Mouse (Mus musculus) frontal cortex, postnatal 36 days (tissue): ENCODE results near the gene Bbc3.
"Not testable (repeated sequence)": the region's sequence is repeated elsewhere in the genome, so short reads cannot be mapped to it uniquely, and the experiment has no call there.

Source experiments
- DNase-seq, 2 experiments: peaks; one replicate each; pipeline ENCODE4 v3.0.0; 2022; ENCODE audit warnings: low spot score in 2 of 2

Gene Bbc3

DNA sequence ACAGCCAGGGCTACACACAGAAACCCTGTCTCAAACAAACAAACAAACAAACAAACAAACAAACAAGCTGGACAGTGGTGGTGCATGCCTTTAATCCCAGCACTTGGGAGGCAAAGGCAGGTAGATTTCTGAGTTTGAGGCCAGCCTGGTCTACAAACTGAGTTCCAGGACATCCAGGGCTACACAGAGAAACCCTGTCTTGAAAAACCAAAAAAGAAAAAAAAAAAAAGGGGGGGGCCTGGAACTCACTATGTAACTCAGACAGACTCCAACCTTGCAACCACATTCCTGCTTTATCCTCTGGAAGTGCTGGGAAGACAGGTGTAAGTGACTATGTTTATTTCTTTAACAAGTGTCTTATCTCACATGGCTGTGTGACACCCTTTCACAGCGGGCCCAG, at the start of gene Bbc3:
TSS of gene Bbc3 (plus strand) at position 301 of the 400 bp plus-strand sequence.
- not testable (repeated sequence) for DNase-seq

DNA sequence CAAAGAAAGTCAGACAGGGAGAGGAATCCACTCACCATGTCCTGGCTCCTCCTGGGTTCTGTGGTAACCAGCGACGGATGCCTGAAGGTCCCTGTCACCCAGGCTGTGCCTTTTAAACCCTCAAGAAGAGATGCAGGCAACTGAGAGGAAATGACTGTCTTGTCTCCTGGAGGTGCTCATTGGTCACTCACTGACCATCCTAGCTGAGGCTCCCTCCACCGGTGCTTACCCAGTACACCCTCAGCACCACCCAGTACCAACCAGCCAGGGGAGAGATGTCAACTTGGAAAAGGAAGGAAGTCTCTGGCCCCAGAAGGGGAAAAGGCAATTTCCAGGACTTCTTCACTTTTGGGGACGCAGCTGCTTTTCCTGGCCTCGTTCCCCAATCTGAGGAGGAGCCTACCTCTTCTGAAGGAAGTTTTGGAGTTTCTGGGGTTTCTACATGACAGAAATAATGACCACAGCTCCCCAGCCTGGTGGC, 49.0 kb upstream of the Bbc3 start, which contains the start of gene C5ar1:
TSS of gene C5ar1 (minus strand) at position 431 of the 481 bp plus-strand sequence.
- DNase-seq = no peak

DNA sequence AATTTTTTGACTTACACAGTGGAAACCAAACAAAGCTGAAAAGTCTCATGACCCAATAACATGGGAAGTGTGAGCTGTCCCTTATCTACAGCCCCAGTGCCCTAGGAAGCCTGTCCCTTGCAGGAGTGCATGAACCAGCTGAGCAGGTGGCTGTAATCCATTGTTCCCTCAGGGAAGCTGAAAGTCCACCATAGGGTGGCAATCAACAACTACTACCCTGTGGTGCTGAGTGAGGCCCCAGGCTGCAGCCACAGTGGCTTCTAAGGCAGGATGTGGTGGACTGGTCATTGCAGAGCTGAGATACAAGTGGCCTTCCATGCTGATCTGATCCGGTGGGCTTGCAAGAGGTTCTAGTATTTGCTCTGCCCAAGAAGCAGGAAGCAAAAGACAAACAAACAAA, 47.1 kb upstream of the Bbc3 start:
- DNase-seq = no peak

DNA sequence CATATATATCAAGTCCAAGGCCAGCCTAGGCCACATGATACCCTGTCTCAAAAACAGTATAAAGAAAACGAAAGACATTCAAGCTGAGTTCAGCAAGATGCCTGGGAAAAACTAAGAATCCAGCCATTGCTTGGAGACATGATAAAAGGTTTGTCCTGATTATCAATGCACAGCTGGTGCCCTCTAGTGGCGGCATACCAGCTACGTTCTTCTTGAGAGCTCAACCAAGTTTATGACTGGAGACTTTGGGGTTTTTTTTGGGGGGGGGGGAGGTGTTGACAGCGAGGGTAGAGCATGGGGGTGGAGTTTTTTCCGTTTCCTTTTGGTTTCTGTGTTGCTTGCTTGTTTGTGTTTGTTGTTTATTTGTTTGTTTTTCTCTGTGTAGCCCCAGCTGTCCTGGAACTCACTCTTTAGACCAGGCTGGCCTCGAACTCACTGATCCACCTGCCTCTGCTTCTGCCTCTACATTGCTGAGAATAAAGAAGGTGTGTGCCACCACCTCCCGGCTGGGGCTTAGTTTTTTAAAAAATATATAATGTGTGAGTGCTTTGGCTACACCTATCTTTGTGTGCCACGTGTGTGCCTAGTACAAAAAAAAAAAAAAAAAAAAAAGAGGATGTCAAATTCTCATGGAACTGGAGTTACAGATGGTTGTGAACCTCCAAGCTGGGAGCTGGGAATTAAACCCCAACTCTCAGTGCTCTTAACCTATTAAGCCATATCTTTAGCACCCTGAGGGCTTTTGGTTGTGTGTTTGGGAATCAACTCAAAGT, 45.0 kb upstream of the Bbc3 start:
- peak; percentile 64 to 84 for DNase-seq

DNA sequence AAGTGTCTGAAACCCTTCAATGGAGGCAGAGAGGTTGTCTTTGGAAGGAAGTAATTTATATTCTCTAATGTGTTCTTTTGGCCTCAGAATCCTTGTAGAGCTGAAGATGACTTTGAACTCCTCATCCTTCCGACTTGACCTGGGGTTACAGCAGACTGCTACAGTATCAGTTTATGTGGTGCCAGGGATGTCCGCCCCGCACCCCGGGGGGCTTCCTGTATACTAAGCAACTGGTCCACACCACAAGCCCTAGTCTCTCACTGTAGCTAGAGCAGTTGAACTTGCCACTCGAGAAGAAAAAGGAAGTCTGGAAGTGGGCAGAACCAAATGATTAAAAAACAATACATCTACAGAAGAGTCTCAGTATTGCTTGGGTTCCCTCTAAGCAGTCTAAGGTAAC, 44.4 kb upstream of the Bbc3 start:
- DNase-seq = no peak

DNA sequence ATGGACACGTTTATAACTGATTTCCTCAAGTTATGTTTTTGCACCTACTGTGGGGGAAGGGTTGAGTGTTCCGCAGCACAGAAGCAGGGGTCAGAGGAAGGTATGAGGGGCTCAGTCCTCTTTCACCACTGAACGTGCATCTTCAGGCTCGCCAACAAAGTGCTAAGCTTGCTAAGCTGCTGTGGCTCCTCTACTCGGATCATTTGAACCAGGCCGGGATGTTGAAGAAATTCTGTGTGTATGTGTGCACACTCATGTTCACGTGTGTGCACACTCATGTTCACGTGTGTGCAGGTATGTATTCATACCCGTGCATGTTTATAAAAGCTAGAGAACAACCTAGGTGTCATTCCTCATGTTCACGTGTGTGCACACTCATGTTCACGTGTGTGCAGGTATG, 42.3 kb upstream of the Bbc3 start:
- no peak for DNase-seq

DNA sequence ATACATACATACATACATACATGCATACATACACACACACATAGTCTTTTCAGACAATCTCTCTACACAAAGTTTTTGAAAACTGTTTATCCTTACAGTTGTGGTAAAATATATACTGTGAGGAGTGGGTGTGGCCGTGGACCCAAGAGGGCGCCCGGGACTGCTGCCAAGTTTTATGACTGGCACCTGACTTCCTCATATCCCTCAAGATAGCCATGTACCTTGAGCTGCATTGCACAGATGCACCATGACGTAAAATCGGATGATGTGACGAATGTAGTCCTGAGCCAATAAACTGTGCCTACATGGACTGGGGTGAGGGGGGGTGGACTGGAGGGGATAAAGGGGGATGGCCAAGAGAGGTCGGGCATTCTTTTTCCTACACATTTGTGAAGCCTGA, 41.6 kb upstream of the Bbc3 start:
- not testable (repeated sequence) for DNase-seq

DNA sequence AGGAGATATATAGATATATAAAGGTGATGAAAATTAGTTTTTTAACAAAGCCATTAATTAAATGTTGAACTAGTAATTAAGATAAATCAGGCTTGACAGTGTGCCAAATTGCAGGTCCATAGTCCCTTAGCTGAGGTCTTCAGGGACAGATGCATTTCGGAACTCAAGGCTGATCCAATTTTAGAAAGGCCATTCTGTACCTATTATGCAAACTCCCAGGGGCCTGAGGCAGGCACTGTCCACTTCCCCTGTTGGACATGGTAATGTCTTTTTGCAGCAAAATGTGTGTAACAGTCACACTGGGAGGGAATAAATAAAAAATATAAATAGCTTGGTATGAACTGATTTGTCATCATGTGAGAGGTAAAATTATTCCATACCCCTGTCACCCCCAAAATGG, 37.1 kb upstream of the Bbc3 start:
- no peak for DNase-seq

DNA sequence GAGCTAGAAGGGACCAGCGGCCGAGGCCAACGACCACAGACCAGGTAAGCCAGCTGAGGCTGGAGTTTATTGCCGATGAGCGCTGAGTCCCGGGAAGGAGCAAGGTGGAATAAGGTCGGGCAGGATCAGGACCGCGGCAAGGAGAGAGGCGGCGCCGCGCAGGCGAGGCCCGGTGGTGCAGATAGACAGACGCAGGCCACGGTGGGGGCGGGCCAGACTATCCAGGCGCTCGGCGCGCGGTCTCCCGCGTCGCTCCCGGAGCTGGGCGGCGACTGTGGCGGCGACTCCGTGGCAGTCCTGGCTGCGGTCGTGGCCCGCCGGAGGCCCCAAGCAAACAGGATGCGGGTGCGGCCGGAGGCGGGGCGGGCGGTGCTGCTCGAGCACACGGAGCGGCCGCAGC, 35.5 kb upstream of the Bbc3 start:
- peak; percentile 62 to 66 for DNase-seq

DNA sequence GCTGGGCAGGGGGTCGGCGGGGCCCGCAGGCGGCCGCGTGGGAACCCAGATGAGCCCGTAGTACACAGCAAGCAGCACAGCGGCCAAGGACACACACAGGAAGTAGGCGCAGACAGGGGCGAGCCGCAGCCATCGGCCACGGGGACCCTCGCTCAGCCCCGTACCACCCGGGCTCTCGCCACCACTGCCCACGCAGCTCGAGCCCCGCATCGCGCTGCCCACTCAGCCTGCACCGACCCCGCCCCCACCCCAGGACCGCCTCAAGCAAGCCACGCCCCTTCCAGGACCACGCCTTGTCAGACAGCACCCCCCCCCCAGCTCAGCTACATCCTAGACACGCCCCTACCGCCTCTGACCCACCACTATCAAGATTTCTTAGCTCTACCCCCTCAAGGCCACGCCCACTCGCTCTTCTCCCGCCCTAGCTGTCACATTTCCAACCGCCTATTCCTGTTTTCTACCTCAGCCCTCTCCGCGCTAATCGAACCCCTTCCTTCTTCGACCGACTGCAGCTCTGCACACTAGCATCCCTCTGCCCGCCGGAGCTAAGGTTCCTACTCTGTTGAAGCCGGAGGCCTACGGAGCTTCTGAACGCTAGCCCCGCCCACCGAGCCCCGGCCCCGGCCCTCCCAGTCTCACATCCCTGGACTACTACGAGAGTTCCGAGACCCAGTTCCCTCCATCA, 35.0 kb upstream of the Bbc3 start, which contains the start of gene Inafm1:
TSS of gene Inafm1 (minus strand) at position 537 of the 685 bp plus-strand sequence.
- DNase-seq = peak; percentile 76 to 81

DNA sequence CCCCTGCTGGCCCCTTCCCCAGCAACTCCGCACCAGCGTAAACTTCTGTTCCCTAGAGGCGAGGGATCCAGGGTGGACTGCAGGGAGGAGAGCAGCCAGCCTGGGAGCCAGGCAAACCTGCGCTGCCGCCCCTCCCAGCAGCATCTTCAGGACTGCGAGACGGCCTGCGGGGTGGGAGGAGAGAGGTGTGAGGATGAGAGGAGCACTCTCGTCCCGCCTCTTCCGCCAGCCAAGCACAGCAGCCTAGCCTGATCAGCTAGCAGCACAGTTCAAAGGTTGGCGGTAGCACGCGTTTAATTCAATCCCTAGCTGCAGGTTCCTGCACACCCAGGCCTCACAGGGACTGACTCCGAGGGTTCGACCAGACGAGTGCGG, 34.4 kb upstream of the Bbc3 start:
- peak; percentile 67 to 69 for DNase-seq

DNA sequence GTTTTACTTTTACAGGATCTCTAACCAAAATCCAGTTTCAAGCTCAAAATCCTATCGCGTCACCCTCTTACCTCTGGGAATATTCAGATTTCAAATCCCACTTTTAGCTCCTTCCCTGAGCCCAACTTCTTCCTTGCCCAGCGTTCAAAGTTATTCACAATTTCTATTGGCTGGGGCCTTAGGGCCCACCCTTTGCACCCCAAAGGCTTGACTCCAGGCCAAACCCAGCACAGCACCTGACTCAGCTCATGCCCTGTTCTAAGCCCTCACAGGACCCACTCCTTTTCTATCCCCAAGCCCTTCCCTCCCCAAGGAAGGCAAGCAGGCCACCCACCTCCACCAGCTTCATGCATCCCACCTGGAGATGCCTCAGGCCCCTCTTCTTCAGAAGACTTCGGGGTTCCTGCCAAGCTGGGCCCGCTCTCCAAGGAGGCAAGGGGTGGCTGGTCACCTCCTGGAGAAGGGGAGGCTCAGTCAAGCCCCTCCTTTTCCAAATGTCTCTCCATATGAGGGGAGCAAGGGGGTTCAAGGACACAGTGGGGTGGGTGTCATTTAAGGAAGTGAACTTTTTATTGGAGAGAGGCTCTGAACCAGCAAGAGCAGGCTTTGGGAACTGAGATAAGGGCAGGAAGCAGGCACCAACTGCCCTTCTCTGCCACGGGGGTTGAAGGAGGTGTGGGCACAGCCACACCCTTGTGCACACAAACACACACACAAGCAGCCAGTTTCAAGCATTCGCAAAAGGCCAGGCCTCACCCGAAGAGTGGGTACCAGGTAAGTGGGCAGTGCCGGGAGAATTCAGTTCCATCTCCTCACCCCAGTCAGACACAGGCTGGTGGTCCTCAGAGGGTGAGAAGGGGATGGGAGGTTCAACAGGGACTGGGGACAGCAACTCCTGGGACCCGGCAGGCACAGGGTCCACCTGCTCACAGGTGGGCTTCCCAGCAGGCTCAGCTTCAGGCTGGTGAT, 33.0 kb upstream of the Bbc3 start:
- no peak for DNase-seq

DNA sequence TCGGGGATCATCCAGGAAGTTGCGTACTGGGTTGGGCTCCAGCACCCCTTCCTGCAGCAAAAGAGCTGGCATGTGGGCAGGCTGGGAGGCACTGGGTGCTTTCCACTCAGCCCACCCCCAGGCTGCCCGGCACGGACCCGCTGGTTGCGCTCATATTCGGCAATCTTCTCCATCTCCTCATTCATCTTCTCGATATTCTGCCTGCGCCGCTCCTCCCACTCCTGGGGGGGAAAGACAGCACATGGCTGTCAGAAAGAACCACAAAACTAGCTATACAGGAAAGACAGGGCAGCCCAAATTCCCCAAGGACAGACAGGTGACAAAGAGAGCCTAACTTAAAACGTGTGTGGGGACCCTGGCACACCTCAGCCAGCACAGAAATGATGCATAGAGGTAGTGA, 27.5 kb upstream of the Bbc3 start:
- DNase-seq = no peak

DNA sequence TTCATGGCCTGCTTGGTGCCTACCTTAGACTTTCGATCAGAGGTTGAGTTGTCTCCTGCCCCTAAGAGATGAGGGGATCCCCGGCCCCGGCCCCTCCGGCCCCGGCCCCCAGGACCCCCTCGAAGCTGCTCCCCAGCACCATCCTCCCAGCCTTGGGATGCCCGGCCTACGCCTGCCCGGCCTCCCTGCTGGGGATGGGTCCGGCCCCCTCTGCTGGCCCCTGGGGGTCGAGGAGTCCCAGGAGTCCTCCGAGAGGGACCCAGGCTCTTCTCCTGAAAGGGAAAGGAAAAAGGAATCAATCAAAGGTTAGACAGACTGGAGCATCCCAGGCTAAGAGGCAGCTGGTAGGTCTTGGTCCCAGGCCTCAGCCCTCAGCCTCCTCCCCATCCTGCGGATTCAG, 25.9 kb upstream of the Bbc3 start:
- no peak for DNase-seq

DNA sequence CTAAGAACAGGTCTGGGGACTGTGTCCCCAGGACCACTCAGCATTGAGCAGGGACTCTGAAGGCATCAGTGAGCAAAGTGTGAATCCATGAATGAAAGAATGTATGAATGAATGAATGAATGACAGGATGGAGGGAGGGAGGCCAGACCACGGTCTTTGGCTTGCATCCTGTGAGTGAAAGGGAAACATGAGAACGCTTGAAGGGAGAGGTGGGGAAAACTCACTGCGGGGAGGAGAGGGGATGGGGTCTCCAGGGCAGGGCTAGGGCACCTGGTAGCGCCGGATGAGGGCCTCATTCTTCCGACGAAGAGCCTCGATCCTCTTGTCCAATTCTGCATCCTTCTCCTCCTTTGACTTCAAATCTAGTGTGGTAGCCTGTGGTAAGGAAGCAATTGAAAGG, 24.2 kb upstream of the Bbc3 start:
- DNase-seq = no peak

DNA sequence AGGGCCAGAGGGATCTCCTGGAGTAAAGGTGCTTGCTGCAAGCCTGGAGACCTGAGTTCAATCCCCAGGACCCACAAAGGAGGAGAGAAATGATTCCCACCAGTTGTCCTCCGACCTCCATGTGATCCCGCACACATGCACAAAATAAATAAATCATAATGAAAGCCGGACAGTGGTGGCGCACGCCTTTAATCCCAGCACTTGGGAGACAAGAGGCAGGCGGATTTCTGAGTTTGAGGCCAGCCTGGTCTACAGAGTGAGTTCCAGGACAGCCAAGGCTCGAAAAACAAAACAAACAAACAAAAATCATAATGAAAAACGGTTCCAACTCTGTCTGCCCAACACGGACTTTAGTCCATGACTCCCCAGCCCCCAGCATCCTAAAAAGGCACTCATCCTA, 23.3 kb upstream of the Bbc3 start:
- DNase-seq = no peak

DNA sequence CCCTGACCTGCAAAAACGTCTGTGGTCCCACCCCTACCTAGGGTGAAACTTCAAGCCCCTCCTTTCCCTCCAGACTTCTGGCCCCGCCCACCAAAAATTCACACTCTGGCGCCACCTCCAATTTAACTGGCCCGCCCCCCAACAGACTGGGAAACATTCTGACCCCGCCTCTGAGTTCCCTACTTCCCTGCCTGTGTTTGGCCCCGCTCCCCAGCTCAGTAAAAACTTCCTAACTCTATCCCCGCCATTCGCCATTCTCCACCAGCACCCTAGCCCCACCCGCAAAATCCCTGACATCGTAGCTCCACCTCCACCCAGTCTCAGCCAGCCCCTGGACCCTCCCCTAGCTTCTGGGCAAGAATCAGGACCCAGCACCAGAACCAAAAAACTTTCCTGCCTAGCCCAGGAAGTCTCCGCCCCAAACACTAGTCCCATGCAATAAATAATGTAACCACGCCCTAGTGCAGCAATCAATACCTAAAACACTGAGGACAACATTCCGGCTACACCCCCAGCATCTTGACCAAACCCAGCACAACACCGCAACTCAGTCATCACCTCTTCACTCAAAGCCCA, 22.7 kb upstream of the Bbc3 start:
- DNase-seq = peak; percentile 28 to 36

DNA sequence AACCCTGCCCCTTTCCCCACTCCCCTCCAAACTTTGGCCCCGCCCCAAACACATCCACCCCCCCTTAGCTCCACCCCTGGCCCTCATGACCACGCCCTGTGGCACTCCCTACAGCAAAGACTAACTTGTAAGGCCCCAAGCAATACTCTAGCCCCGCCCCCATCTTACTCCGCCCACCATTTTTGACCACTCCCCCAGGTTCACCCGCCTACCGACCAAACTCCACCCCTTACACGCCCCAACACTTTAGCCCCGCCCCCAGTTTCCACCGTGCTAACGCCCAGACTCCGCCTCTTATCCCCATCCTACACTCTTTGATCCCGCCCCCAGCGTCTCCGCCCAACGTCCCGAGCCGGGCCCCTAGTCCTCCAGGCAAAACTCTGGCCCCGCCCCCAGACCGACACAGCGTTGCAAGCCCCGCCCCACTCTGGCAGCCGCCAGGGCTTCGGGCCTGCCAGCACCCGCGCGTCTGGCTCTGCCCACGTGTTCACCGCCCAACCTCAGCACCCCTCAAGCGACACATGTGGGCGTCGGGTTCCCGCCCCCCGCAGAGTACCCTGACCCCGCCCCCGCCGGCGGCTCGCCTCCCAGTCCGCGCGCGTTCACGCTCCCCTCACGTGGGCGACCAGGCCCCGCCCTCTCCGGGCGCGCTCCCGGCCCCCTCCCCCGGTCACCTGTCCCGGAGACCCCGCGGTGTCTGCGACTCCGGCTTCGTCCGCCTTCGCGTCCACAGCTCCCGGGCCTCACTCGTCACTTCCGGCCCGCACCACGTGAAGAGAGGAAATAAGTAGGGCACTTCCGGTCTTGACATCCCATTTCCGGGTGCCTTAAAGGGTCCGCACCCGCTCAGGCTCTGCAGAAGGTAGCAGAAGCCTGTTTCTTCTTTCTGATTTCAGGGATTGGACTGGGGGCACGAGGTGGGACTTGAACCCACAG, 21.9 kb upstream of the Bbc3 start, which contains the start of gene Ccdc9:
TSS of gene Ccdc9 (minus strand) at position 770 of the 936 bp plus-strand sequence.
- peak; percentile 98 for DNase-seq

DNA sequence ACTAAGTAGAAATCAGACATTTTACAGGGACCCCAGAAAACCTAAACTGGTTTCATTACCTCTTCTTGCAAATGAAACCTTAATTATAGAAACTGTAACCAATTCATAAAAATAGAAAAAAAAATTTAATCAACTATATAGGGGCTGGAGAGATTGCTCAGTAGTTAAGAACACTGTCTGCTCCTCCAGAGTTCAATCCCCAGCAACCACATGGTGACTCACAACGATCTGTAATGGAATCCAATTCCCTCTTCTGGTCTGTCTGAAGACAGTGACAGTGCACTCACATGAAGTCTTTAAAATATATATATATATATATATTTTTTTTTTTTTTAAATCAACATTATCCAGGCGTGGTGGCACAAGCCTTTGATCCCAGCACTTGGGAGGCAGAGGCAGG, 21.2 kb upstream of the Bbc3 start:
- DNase-seq = no peak

DNA sequence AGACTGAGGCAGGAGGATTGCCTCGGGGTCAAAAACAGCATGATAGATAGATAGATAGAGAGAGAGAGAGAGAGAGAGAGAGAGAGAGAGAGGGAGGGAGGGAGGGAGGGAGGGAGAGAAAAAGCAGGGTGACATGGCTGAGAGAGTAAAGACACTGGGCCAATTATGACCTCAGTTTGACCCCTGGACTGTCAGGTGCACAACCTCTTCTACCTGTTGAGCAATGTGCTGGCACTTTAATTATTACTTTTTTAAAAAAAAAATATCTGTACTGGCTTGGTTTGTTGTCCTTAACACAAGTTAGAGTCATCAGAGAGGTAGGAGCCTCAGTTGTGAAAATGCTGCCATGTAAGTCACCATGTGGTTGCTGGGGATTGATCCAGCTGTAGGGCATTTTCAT, 20.4 kb upstream of the Bbc3 start:
- no peak for DNase-seq
